Mouse (Mus musculus) layer of hippocampus, adult 9-11 months (tissue): Measurements from ENCODE around the gene Cd47.
A peak's percentile ranks its signal among the peaks of the same experiment; 100 is the strongest.

Experiments used
- DNase-seq: peaks from one replicate; pipeline ENCODE4 v3.0.0; 2022

Cd47 gene

GRCm38 (mm10) chr16:49876291-49877030 is 76.1 kb downstream of the Cd47 start:
- no peak for DNase-seq

GRCm38 (mm10) chr16:49877243-49877642 is 76.9 kb downstream of the Cd47 start:
- no peak for DNase-seq

GRCm38 (mm10) chr16:49878051-49878450 is 77.7 kb downstream of the Cd47 start:
- DNase-seq = no peak

GRCm38 (mm10) chr16:49886403-49887066 is 86.2 kb downstream of the Cd47 start:
- DNase-seq = no peak

- DNase-seq = no peak
Observed at GRCm38 (mm10) chr16:49887290-49887689, 87.0 kb downstream of the Cd47 start.

- peak; percentile 19 for DNase-seq
Observed at GRCm38 (mm10) chr16:49887811-49888564, 87.7 kb downstream of the Cd47 start.

- no peak for DNase-seq
Observed at GRCm38 (mm10) chr16:49889031-49889655, 88.8 kb downstream of the Cd47 start.

- no peak for DNase-seq
Observed at GRCm38 (mm10) chr16:49892252-49892651, 91.9 kb downstream of the Cd47 start.

- DNase-seq = no peak
Observed at GRCm38 (mm10) chr16:49892945-49893344, 92.6 kb downstream of the Cd47 start.

- DNase-seq = no peak
Observed at GRCm38 (mm10) chr16:49894624-49895023, 94.3 kb downstream of the Cd47 start.

GRCm38 (mm10) chr16:49896132-49896531 is 95.8 kb downstream of the Cd47 start:
- DNase-seq = no peak

GRCm38 (mm10) chr16:49901395-49901794 is 101.1 kb downstream of the Cd47 start:
- DNase-seq = no peak

- no peak for DNase-seq
Observed at GRCm38 (mm10) chr16:49902083-49902482, 101.8 kb downstream of the Cd47 start.

GRCm38 (mm10) chr16:49904248-49904930 is 104.1 kb downstream of the Cd47 start:
- no peak for DNase-seq

- no peak for DNase-seq
Observed at GRCm38 (mm10) chr16:49905041-49905440, 104.7 kb downstream of the Cd47 start.

- no peak for DNase-seq
Observed at GRCm38 (mm10) chr16:49905601-49906001, 105.3 kb downstream of the Cd47 start.

- no peak for DNase-seq
Observed at GRCm38 (mm10) chr16:49906066-49906465, 105.7 kb downstream of the Cd47 start.

- DNase-seq = no peak
Observed at GRCm38 (mm10) chr16:49906940-49907339, 106.6 kb downstream of the Cd47 start.

GRCm38 (mm10) chr16:49907356-49907755 is 107.0 kb downstream of the Cd47 start:
- DNase-seq = no peak

GRCm38 (mm10) chr16:49909536-49909935 is 109.2 kb downstream of the Cd47 start:
- DNase-seq = peak; percentile 63

GRCm38 (mm10) chr16:49914094-49914493 is 113.8 kb downstream of the Cd47 start:
- DNase-seq = no peak
